Mouse (Mus musculus) ES-E14 (cell line): ENCODE measurements at regions not wholly inside any gene's neighbourhood (a gene's known extent, or its start where the extent isn't known, plus 50 kb on each side); places are given as distances from the start of the nearest gene placed in this dataset.

Experiments
- DNase-seq: peaks from one replicate; pipeline ENCODE4 v3.0.0-alpha.2; 2013; ENCODE audit warnings: low read depth, low spot score
- H3K27ac ChIP-seq: 2 replicates; pipeline ENCODE4 v1.5.1; 2012; ENCODE audit warnings: low read depth, mild to moderate bottlenecking, low read length, moderate library complexity, mixed read lengths; ENCODE audit not compliant: poor library complexity, insufficient read depth, severe bottlenecking
- H3K36me3 ChIP-seq: 2 replicates; pipeline ENCODE4 v1.6.1; 2012; ENCODE audit warnings: mild to moderate bottlenecking, low read length, moderate library complexity, mixed read lengths; ENCODE audit not compliant: control insufficient read depth, poor library complexity, insufficient read depth, severe bottlenecking
- H3K4me1 ChIP-seq, 2 experiments: fragments of 150-350 bp in 1 of 2; sonication (generic) in 1 of 2; 2 replicates each; pipeline ENCODE4 v1.6.1; 2012; ENCODE audit warnings: low read length in 2 of 2, mild to moderate bottlenecking in 1 of 2, mixed read lengths in 1 of 2; ENCODE audit not compliant: control insufficient read depth in 2 of 2, insufficient read depth in 2 of 2, poor library complexity in 1 of 2
- H3K4me3 ChIP-seq, 2 experiments: fragments of 150-350 bp in 1 of 2; sonication (generic) in 1 of 2; 2 replicates each; pipeline ENCODE4 v1.5.1; 2012; ENCODE audit warnings: low read length in 2 of 2, low read depth in 1 of 2, mild to moderate bottlenecking in 1 of 2, mixed read lengths in 1 of 2; ENCODE audit not compliant: insufficient read depth in 1 of 2, poor library complexity in 1 of 2, severe bottlenecking in 1 of 2
- H3K9ac ChIP-seq: 2 replicates; pipeline ENCODE4 v1.6.1; 2012; ENCODE audit warnings: low read depth, mild to moderate bottlenecking, low read length, mixed read lengths; ENCODE audit not compliant: poor library complexity, insufficient read depth, severe bottlenecking
- H3K9me3 ChIP-seq: fragments of 150-350 bp; sonication (generic); 2 replicates; pipeline ENCODE4 v1.6.1; 2012; ENCODE audit warnings: low read depth, mild to moderate bottlenecking, low read length; ENCODE audit not compliant: control insufficient read depth, insufficient read depth
- CHD2 ChIP-seq: IDR thresholded peaks from 2 replicates; pipeline ENCODE4 v1.6.1; 2014; ENCODE audit warnings: mild to moderate bottlenecking, low read depth, low read length, inconsistent platforms
- HCFC1 ChIP-seq: IDR thresholded peaks from 2 replicates; pipeline ENCODE4 v1.6.1; 2012; ENCODE audit warnings: low read length, inconsistent platforms, borderline replicate concordance; ENCODE audit not compliant: insufficient read depth
- MAFK ChIP-seq: IDR thresholded peaks from 2 replicates; pipeline ENCODE4 v1.6.1; 2014; ENCODE audit warnings: mild to moderate bottlenecking, low read depth, low read length, inconsistent platforms; ENCODE audit not compliant: insufficient read depth
- ZC3H11A ChIP-seq: IDR thresholded peaks from 2 replicates; pipeline ENCODE4 v1.6.1; 2012; ENCODE audit warnings: low read depth, mild to moderate bottlenecking, inconsistent platforms, low read length, borderline replicate concordance
- ZNF384 ChIP-seq: IDR thresholded peaks from 2 replicates; pipeline ENCODE4 v1.6.1; 2012; ENCODE audit warnings: low read depth, low read length, inconsistent platforms
- in situ Hi-C, 2 experiments: fragments of 600-800 bp; cut with MboI; formaldehyde crosslinking; loops; one replicate each; pipeline ENCODE4 v1.15.1; 2025; ENCODE audit warnings: low sequenced_read_pairs in 2 of 2, inconsistent platforms in 1 of 2; ENCODE audit not compliant: unreplicated experiment in 2 of 2

- H3K36me3 ChIP-seq = no peaks in the 10 kb centered on the region
- H3K9ac ChIP-seq = no peak overlapping the region
- TF ChIP-seq ZNF384 = no peak
- TF ChIP-seq CHD2 = no peak
- no peak for TF ChIP-seq ZC3H11A
- no peak for TF ChIP-seq MAFK
- no peak for TF ChIP-seq HCFC1
- in situ Hi-C loops = no loop called here
- H3K9me3 ChIP-seq = no peaks in the 10 kb centered on the region
- H3K27ac ChIP-seq = no peak overlapping the region
- DNase-seq = no peak
- H3K4me3 ChIP-seq = no peak overlapping the region
- H3K4me1 ChIP-seq = no peaks in the 10 kb centered on the region
Measured at GRCm38 (mm10) chr15:87102211-87102610, 441.9 kb upstream of the Fam19a5 start.

- H3K9ac ChIP-seq = no peak overlapping the region
- in situ Hi-C loops = no loop called here
- H3K4me1 ChIP-seq = no peaks in the 10 kb centered on the region
- H3K27ac ChIP-seq = no peak overlapping the region
- no peak for DNase-seq
- no peaks in the 10 kb centered on the region for H3K36me3 ChIP-seq
- no peak overlapping the region for H3K4me3 ChIP-seq
- TF ChIP-seq CHD2 (no peak), MAFK (no peak), ZNF384 (no peak), HCFC1 (no peak), ZC3H11A (no peak)
- no peaks in the 10 kb centered on the region for H3K9me3 ChIP-seq
Measured at GRCm38 (mm10) chr15:87105951-87106350, 438.1 kb upstream of the Fam19a5 start.

- Histone ChIP-seq H3K4me1 (no peaks in the 10 kb centered on the region), H3K4me3 (no peak overlapping the region), H3K27ac (no peak overlapping the region), H3K36me3 (no peaks in the 10 kb centered on the region), H3K9me3 (no peaks in the 10 kb centered on the region), H3K9ac (no peak overlapping the region)
- in situ Hi-C loops = no loop called here
- no peak for DNase-seq
- TF ChIP-seq ZNF384 = no peak
Measured at GRCm38 (mm10) chr15:87107701-87108100, 436.4 kb upstream of the Fam19a5 start.

GRCm38 (mm10) chr15:87108411-87108810 is 435.7 kb upstream of the Fam19a5 start:
- no peak overlapping the region for H3K27ac ChIP-seq
- H3K9ac ChIP-seq = no peak overlapping the region
- no peak for DNase-seq
- TF ChIP-seq ZC3H11A = no peak
- TF ChIP-seq MAFK = no peak
- no peak for TF ChIP-seq ZNF384
- no peak for TF ChIP-seq CHD2
- no peak for TF ChIP-seq HCFC1
- H3K9me3 ChIP-seq = no peaks in the 10 kb centered on the region
- H3K4me1 ChIP-seq = no peaks in the 10 kb centered on the region
- no peaks in the 10 kb centered on the region for H3K36me3 ChIP-seq
- in situ Hi-C loops = no loop called here
- no peak overlapping the region for H3K4me3 ChIP-seq

- no peaks in the 10 kb centered on the region for H3K36me3 ChIP-seq
- H3K9ac ChIP-seq = no peak overlapping the region
- H3K9me3 ChIP-seq = no peaks in the 10 kb centered on the region
- in situ Hi-C loops = no loop called here
- DNase-seq = no peak
- H3K4me1 ChIP-seq = no peaks in the 10 kb centered on the region
- H3K27ac ChIP-seq = no peak overlapping the region
- TF ChIP-seq ZC3H11A (no peak), CHD2 (no peak), MAFK (no peak), HCFC1 (no peak), ZNF384 (no peak)
- H3K4me3 ChIP-seq = no peak overlapping the region
Measured at GRCm38 (mm10) chr15:87122656-87123055, 421.4 kb upstream of the Fam19a5 start.
